Mouse (Mus musculus) myocyte (in vitro differentiated cells): ENCODE measurements around the gene Igfals. TPM values are rescaled to one million over a fixed set of nuclear protein-coding genes. Genes with fewer than 3 reads are reported as not detected.

Experiments
- H3K27me3 ChIP-seq: one replicate; pipeline ENCODE4 v1.6.1; 2011; ENCODE audit not compliant: control insufficient read depth, insufficient read depth, insufficient read length
- H3K36me3 ChIP-seq: one replicate; pipeline ENCODE4 v1.6.1; 2011; ENCODE audit not compliant: control insufficient read depth, insufficient read depth
- H3K4me2 ChIP-seq: one replicate; pipeline ENCODE4 v1.6.1; 2011; ENCODE audit warnings: low read depth, control low read depth
- H3K4me3 ChIP-seq: one replicate; pipeline ENCODE4 v1.5.1; 2011; ENCODE audit warnings: mild to moderate bottlenecking, control low read depth, moderate library complexity
- H3K79me2 ChIP-seq: one replicate; pipeline ENCODE4 v1.6.1; 2011; ENCODE audit not compliant: control insufficient read depth, insufficient read depth
- H3ac ChIP-seq: one replicate; pipeline ENCODE4 v1.6.1; 2011; ENCODE audit not compliant: control insufficient read depth, insufficient read length
- CEBPB ChIP-seq: IDR thresholded peaks from 2 replicates; pipeline ENCODE4 v1.6.1; 2011; ENCODE audit warnings: mild to moderate bottlenecking, moderate library complexity; ENCODE audit not compliant: poor library complexity, insufficient read depth, severe bottlenecking
- E2F4 ChIP-seq: IDR thresholded peaks from one replicate; pipeline ENCODE4 v1.6.1; 2011; ENCODE audit warnings: mild to moderate bottlenecking, control low read depth, moderate library complexity; ENCODE audit not compliant: insufficient read depth
- MAX ChIP-seq: IDR thresholded peaks from one replicate; pipeline ENCODE4 v1.6.1; 2011; ENCODE audit warnings: low read depth, mild to moderate bottlenecking, control low read depth
- MYOD1 ChIP-seq, 3 experiments: IDR thresholded peaks; one replicate each; pipeline ENCODE4 v1.6.1; 2011; ENCODE audit warnings: control low read depth in 2 of 3, low read depth in 2 of 3, mild to moderate bottlenecking in 2 of 3, moderate library complexity in 1 of 3; ENCODE audit not compliant: insufficient read length in 2 of 3, control insufficient read depth in 1 of 3
- MYOG ChIP-seq, 3 experiments: IDR thresholded peaks; one replicate each; pipeline ENCODE4 v1.6.1; 2011; ENCODE audit warnings: control low read depth in 2 of 3, low read depth in 2 of 3, mild to moderate bottlenecking in 2 of 3; ENCODE audit not compliant: insufficient read length in 2 of 3, control insufficient read depth in 1 of 3, insufficient read depth in 1 of 3
- POLR2A ChIP-seq: IDR thresholded peaks from one replicate; pipeline ENCODE4 v1.6.1; 2011; ENCODE audit warnings: low read depth, mild to moderate bottlenecking, control low read depth, moderate library complexity; ENCODE audit not compliant: insufficient read length
- POLR2AphosphoS2 ChIP-seq: IDR thresholded peaks from one replicate; pipeline ENCODE4 v1.6.1; 2011; ENCODE audit warnings: low read depth, control low read depth; ENCODE audit not compliant: insufficient read length
- REST ChIP-seq: IDR thresholded peaks from one replicate; pipeline ENCODE4 v1.6.1; 2011; ENCODE audit warnings: mild to moderate bottlenecking, control low read depth, moderate library complexity; ENCODE audit not compliant: insufficient read depth, insufficient read length
- SRF ChIP-seq: IDR thresholded peaks from one replicate; pipeline ENCODE4 v1.6.1; 2011; ENCODE audit warnings: low read depth; ENCODE audit not compliant: control insufficient read depth, insufficient read length
- TCF12 ChIP-seq: IDR thresholded peaks from one replicate; pipeline ENCODE4 v1.6.1; 2011; ENCODE audit warnings: mild to moderate bottlenecking, control low read depth; ENCODE audit not compliant: poor library complexity, insufficient read depth, severe bottlenecking
- TCF3 ChIP-seq: IDR thresholded peaks from one replicate; pipeline ENCODE4 v1.6.1; 2011; ENCODE audit warnings: low read depth, control low read depth; ENCODE audit not compliant: insufficient read length
- USF1 ChIP-seq: IDR thresholded peaks from one replicate; pipeline ENCODE4 v1.6.1; 2011; ENCODE audit warnings: low read depth, mild to moderate bottlenecking, control low read depth, moderate library complexity
- polyA plus RNA-seq: library from polyadenylated mRNA; unstranded; fragments of >200 nt; fragmentation: generic; extraction: Trizol; gene quantifications from one replicate; pipeline ENCODE4 v1.2.1, GENCODE M21; 2012; ENCODE audit warnings: missing spikeins

Gene Igfals
- polyA plus RNA-seq, 1 experiment = not detected

DNA sequence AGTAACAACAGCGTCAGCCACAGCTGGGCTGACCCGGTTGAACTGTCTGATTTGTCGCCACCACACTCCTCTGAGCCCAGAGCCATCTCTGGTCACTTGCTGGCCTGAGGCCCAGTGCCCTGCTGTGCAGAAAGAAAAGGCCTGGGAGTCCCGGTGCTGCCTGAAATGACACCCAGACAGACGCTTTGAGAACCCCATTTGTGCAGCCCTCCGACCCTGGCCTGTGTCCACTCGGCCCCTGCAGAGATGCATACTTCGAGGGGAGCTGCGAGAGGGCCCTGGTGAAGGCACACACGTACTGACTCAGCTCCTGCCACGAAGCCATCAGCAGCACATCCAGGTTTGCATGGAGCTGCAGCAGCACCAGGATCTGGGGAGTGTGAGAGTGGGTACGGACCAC lies 27.0 kb downstream of the Igfals start:
- Histone ChIP-seq H3ac (no peak overlapping the region), H3K36me3 (peaks cover 5% of the 10 kb centered on the region), H3K4me3 (no peak overlapping the region), H3K79me2 (peaks cover 12% of the 10 kb centered on the region), H3K27me3 (no peaks in the 10 kb centered on the region), H3K4me2 (no peak overlapping the region)
- TF ChIP-seq MYOD1 (IDR thresholded peaks at IDR 0.05; ENCODE audit: control insufficient read depth in 1 of 3, insufficient read length in 2 of 3, low read depth in 2 of 3) = no peak
- no peak for TF ChIP-seq SRF
- peak; percentile 27 for TF ChIP-seq POLR2AphosphoS2
- no peak for TF ChIP-seq REST
- TF ChIP-seq POLR2A = no peak
- TF ChIP-seq TCF12 = no peak
- no peak for TF ChIP-seq USF1

DNA sequence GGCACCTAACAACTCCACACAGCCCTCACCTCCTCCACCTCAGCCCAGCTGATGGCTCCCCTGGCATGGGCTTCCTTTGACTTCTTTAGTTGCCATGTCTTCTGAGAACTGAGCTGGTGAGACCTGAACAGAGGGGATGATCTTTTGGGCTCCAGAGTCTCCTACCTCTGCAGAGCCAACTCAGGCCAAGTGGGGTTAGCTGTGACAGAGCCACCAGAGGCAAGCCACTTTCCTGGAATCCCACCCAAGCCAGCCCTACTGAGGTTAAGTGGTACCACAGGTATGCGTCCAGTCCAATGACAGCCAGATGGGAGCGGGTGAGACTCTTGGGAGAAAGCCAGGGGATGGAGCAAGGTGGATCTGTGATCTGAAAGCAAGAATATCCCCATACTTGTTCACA lies 27.5 kb downstream of the Igfals start:
- H3K79me2 ChIP-seq = peaks cover 12% of the 10 kb centered on the region
- no peak overlapping the region for H3ac ChIP-seq
- no peaks in the 10 kb centered on the region for H3K27me3 ChIP-seq
- no peak overlapping the region for H3K4me2 ChIP-seq
- no peak for TF ChIP-seq MAX
- no peak for TF ChIP-seq TCF3
- no peak for TF ChIP-seq TCF12
- no peak for TF ChIP-seq POLR2A
- TF ChIP-seq REST = no peak
- no peak for TF ChIP-seq POLR2AphosphoS2
- no peak for TF ChIP-seq USF1
- no peak for TF ChIP-seq MYOG (IDR thresholded peaks at IDR 0.05; ENCODE audit: control insufficient read depth in 1 of 3, insufficient read depth in 1 of 3, insufficient read length in 2 of 3, low read depth in 2 of 3)
- TF ChIP-seq SRF = no peak
- peaks cover 5% of the 10 kb centered on the region for H3K36me3 ChIP-seq
- H3K4me3 ChIP-seq = peak overlapping the region; percentile 97

GRCm38 (mm10) chr17:24894061-24894994 lies 28.5 kb downstream of the Igfals start:
- peak overlapping the region; percentile 82 for H3ac ChIP-seq
- no peaks in the 10 kb centered on the region for H3K27me3 ChIP-seq
- peaks cover 12% of the 10 kb centered on the region for H3K79me2 ChIP-seq
- TF ChIP-seq USF1 = no peak
- TF ChIP-seq MYOD1 (IDR thresholded peaks at IDR 0.05; ENCODE audit: control insufficient read depth in 1 of 3, insufficient read length in 2 of 3, low read depth in 2 of 3) = peak in 1 of 3 experiments; percentile 6
- no peak for TF ChIP-seq POLR2AphosphoS2
- peaks cover 5% of the 10 kb centered on the region for H3K36me3 ChIP-seq
- H3K4me2 ChIP-seq = peak overlapping the region; percentile 94
- peak overlapping the region; percentile 97 for H3K4me3 ChIP-seq

GRCm38 (mm10) chr17:24894995-24895547 lies 29.3 kb downstream of the Igfals start, which contains the start of the genes Eme2 and Mrps34:
Gene Eme2 (minus strand): TSS chr17:24895087.
Gene Mrps34 (plus strand): TSS chr17:24895116.
- peak within 1 kb of the TSS; percentile 99 for H3K4me2 ChIP-seq
- peaks cover 5% of the 10 kb centered on the region for H3K36me3 ChIP-seq
- peak in 1 of 3 experiments; percentile 63 for TF ChIP-seq MYOG (IDR thresholded peaks at IDR 0.05; ENCODE audit: control insufficient read depth in 1 of 3, insufficient read depth in 1 of 3, insufficient read length in 2 of 3, low read depth in 2 of 3)
- no peak for TF ChIP-seq TCF12
- no peak for TF ChIP-seq USF1
- TF ChIP-seq MYOD1 (IDR thresholded peaks at IDR 0.05; ENCODE audit: control insufficient read depth in 1 of 3, insufficient read length in 2 of 3, low read depth in 2 of 3) = peak in 1 of 3 experiments; percentile 51
- TF ChIP-seq REST = no peak
- TF ChIP-seq E2F4 = no peak
- TF ChIP-seq POLR2A = peak; percentile 71
- TF ChIP-seq POLR2AphosphoS2 = peak; percentile 86
- no peak for TF ChIP-seq SRF
- no peak for TF ChIP-seq CEBPB
- peak within 1 kb of the TSS; percentile 97 for H3K4me3 ChIP-seq
- peak within 1 kb of the TSS; percentile 82 for H3ac ChIP-seq
- peaks cover 12% of the 10 kb centered on the region for H3K79me2 ChIP-seq
- no peaks in the 10 kb centered on the region for H3K27me3 ChIP-seq
